Mouse (Mus musculus): ENCODE results near the gene Cbl.

The Cbl gene

GRCm38 (mm10) chr9:44182260-44182659 is 51.6 kb downstream of the Cbl start:
- no peak for DNase-seq (ENCODE audit: low spot score in 2 of 2)

GRCm38 (mm10) chr9:44181537-44181936 is 52.3 kb downstream of the Cbl start:
- no peak for DNase-seq (ENCODE audit: low spot score in 2 of 2)

- DNase-seq (ENCODE audit: low spot score in 2 of 2), result no peak
Measured at GRCm38 (mm10) chr9:44178811-44179210, 55.0 kb downstream of the Cbl start.

GRCm38 (mm10) chr9:44178389-44178788 is 55.5 kb downstream of the Cbl start:
- no peak for DNase-seq (ENCODE audit: low spot score in 2 of 2)

GRCm38 (mm10) chr9:44177405-44177804 is 56.4 kb downstream of the Cbl start:
- no peak for DNase-seq (ENCODE audit: low spot score in 2 of 2)

- DNase-seq (ENCODE audit: low spot score in 2 of 2), result no peak
Measured at GRCm38 (mm10) chr9:44175957-44176356, 57.9 kb downstream of the Cbl start.

- no peak for DNase-seq (ENCODE audit: low spot score in 2 of 2)
Measured at GRCm38 (mm10) chr9:44175556-44175955, 58.3 kb downstream of the Cbl start.

- DNase-seq (ENCODE audit: low spot score in 2 of 2), result no peak
Measured at GRCm38 (mm10) chr9:44170691-44171151, 63.1 kb downstream of the Cbl start.

- DNase-seq (ENCODE audit: low spot score in 2 of 2), result no peak
Measured at GRCm38 (mm10) chr9:44168931-44169330, 64.9 kb downstream of the Cbl start.

GRCm38 (mm10) chr9:44159886-44160285 is 74.0 kb downstream of the Cbl start:
- no peak for DNase-seq (ENCODE audit: low spot score in 2 of 2)

- no peak for DNase-seq (ENCODE audit: low spot score in 2 of 2)
Measured at GRCm38 (mm10) chr9:44147290-44147689, 86.6 kb downstream of the Cbl start.

GRCm38 (mm10) chr9:44144718-44145060 is 89.2 kb downstream of the Cbl start:
- no peak for DNase-seq (ENCODE audit: low spot score in 2 of 2)

- no peak for DNase-seq (ENCODE audit: low spot score in 2 of 2)
Measured at GRCm38 (mm10) chr9:44144023-44144717, 89.7 kb downstream of the Cbl start.

GRCm38 (mm10) chr9:44143421-44143820 is 90.4 kb downstream of the Cbl start:
- DNase-seq (ENCODE audit: low spot score in 2 of 2), result no peak

GRCm38 (mm10) chr9:44141951-44142350 is 91.9 kb downstream of the Cbl start:
- DNase-seq (ENCODE audit: low spot score in 2 of 2), result no peak

- DNase-seq (ENCODE audit: low spot score in 2 of 2), result no peak
Measured at GRCm38 (mm10) chr9:44137846-44138245, 96.0 kb downstream of the Cbl start.

- DNase-seq (ENCODE audit: low spot score in 2 of 2), result no peak
Measured at GRCm38 (mm10) chr9:44135731-44136411, 98.0 kb downstream of the Cbl start.

- DNase-seq (ENCODE audit: low spot score in 2 of 2), result no peak
Measured at GRCm38 (mm10) chr9:44134851-44135730, 98.8 kb downstream of the Cbl start.

GRCm38 (mm10) chr9:44134101-44134850 is 99.6 kb downstream of the Cbl start, which contains the start of gene Mcam:
Gene Mcam (plus strand): TSS chr9:44134469.
- DNase-seq (ENCODE audit: low spot score in 2 of 2), result peak in 1 of 2 experiments; percentile 43

GRCm38 (mm10) chr9:44133287-44133686 is 100.6 kb downstream of the Cbl start:
- no peak for DNase-seq (ENCODE audit: low spot score in 2 of 2)

- no peak for DNase-seq (ENCODE audit: low spot score in 2 of 2)
Measured at GRCm38 (mm10) chr9:44132200-44132599, 101.6 kb downstream of the Cbl start.

GRCm38 (mm10) chr9:44131276-44131590 is 102.6 kb downstream of the Cbl start:
- DNase-seq (ENCODE audit: low spot score in 2 of 2), result no peak

Data from frontal cortex, postnatal 36 days (tissue).